21 mouse cellular contexts compared by ENCODE assay signal in the genomic region with DNA sequence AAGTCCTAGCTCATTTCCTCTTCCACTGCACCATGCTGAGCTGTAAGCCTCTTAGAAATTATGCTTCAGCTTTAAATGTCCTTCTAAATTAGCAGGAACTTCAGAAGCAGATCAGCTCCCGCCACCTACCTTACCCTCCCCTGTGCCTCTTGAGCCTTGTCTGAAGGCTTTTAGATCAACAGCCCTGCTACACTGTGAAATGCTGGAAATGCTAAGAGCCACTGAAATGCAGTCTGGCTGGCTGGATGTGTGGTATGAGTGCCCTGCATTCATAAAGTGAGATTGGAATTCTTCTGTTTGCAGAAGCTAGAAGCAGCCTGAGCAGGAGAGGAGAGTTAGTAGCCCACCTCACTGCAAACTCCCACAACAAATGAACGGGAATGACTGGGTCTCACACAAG.
DNase-seq lines count a peak whose midpoint lies in the region; ATAC-seq and TF ChIP-seq lines count a peak whose summit lies in the region.
"Had no signal": no experiment of that assay in that cellular context is flagged by ENCODE, and none has a peak within 500 bp of the region (broad histone marks: within the 10 kb centered on the region; RNA-seq: fewer than 3 reads in every experiment).

No protein-coding gene starts in this region.

- TF ChIP-seq POLR2A in heart, adult 2 months (IDR thresholded peaks at IDR 0.05; ENCODE audit: insufficient read depth, low read depth, low read length), result no peak

- TF ChIP-seq CTCF in heart, adult 2 months (IDR thresholded peaks at IDR 0.05), result no peak

- no peak for DNase-seq in heart, adult 2 months
- no peak for DNase-seq in heart, adult 11 months
- no peak for DNase-seq in heart, adult 18-20 months
- peak; percentile 67 for DNase-seq in Muller cell, postnatal 12 days (ENCODE audit: inconsistent ontology term)
- DNase-seq in retina, embryonic 14.5 days (ENCODE audit: low spot score), result peak; percentile 8
- DNase-seq: adrenal gland, postnatal 25 days; cerebellum, adult 9-10 months; gastrocnemius, postnatal 14 days; kidney, adult 2 months; layer of hippocampus, adult 9-11 months; thymus, adult 2 months; thymus, postnatal 4 days had no signal

- H3K27me3 ChIP-seq in heart, adult 2 months (ENCODE audit: control insufficient read depth, insufficient read depth, low read length), result no peaks in the 10 kb centered on the region
- H3K27me3 ChIP-seq in heart, embryonic 15.5 days, result no peaks in the 10 kb centered on the region
- H3K27me3 ChIP-seq in liver, embryonic 12.5 days (replicated peaks), result no peaks in the 10 kb centered on the region
- H3K27me3 ChIP-seq: forebrain, embryonic 15.5 days; hindbrain, embryonic 15.5 days; midbrain, embryonic 15.5 days; neural tube, embryonic 12.5 days had no signal

- no peak overlapping the region for H3K4me2 ChIP-seq in heart, embryonic 15.5 days
- H3K4me2 ChIP-seq in liver, embryonic 12.5 days, result no peak overlapping the region
- H3K4me2 ChIP-seq: forebrain, embryonic 15.5 days; hindbrain, embryonic 15.5 days; midbrain, embryonic 15.5 days; neural tube, embryonic 12.5 days had no signal

- peak overlapping the region; percentile 8; the same call in 1 of the 2 replicates for H3K27ac ChIP-seq in heart, adult 2 months
- peak overlapping the region; percentile 16; the same call in 1 of the 2 replicates for H3K27ac ChIP-seq in heart, embryonic 15.5 days
- no peak overlapping the region for H3K27ac ChIP-seq in liver, embryonic 12.5 days
- H3K27ac ChIP-seq: forebrain, embryonic 15.5 days; hindbrain, embryonic 15.5 days; kidney, postnatal 0 days; liver, embryonic 14.5 days; macrophage; midbrain, embryonic 15.5 days; neural tube, embryonic 12.5 days had no signal

- H3K9ac ChIP-seq in heart, adult 2 months (ENCODE audit: low read depth, low read length), result no peak overlapping the region
- no peak overlapping the region for H3K9ac ChIP-seq in heart, embryonic 15.5 days
- no peak overlapping the region for H3K9ac ChIP-seq in liver, embryonic 12.5 days
- H3K9ac ChIP-seq: forebrain, embryonic 15.5 days; hindbrain, embryonic 15.5 days; liver, embryonic 14.5 days; midbrain, embryonic 15.5 days; neural tube, embryonic 12.5 days had no signal

- H3K9me3 ChIP-seq in heart, embryonic 15.5 days (replicated peaks), result 0 out of 2 replicates have a peak, but pooled peaks cover 6% of the 10 kb centered on the region
- peaks cover 10% of the 10 kb centered on the region for H3K9me3 ChIP-seq in liver, embryonic 12.5 days (replicated peaks)
- H3K9me3 ChIP-seq: forebrain, embryonic 15.5 days; midbrain, embryonic 15.5 days had no signal

- H3K4me1 ChIP-seq in heart, adult 2 months (ENCODE audit: control insufficient read depth, insufficient read depth, low read length), result peaks cover 15% of the 10 kb centered on the region
- peaks cover 12% of the 10 kb centered on the region for H3K4me1 ChIP-seq in heart, embryonic 15.5 days (replicated peaks)
- no peaks in the 10 kb centered on the region for H3K4me1 ChIP-seq in liver, embryonic 12.5 days
- H3K4me1 ChIP-seq: forebrain, embryonic 15.5 days; hindbrain, embryonic 15.5 days; midbrain, embryonic 15.5 days; neural tube, embryonic 12.5 days had no signal

- WGBS in heart, adult 2 months, result 85% methylated on average over 2 of the region's 2 CpGs
- 55% methylated on average over 2 of the region's 2 CpGs for WGBS in heart, embryonic 15.5 days
- 73% methylated on average over 2 of the region's 2 CpGs for WGBS in liver, embryonic 12.5 days (ENCODE audit: insufficient replicate concordance)

- peaks cover 25% of the 10 kb centered on the region for H3K36me3 ChIP-seq in heart, adult 2 months (ENCODE audit: control insufficient read depth, insufficient read depth, low read length)
- H3K36me3 ChIP-seq in heart, embryonic 15.5 days, result no peaks in the 10 kb centered on the region
- H3K36me3 ChIP-seq in liver, embryonic 12.5 days, result no peaks in the 10 kb centered on the region
- H3K36me3 ChIP-seq: forebrain, embryonic 15.5 days; hindbrain, embryonic 15.5 days; midbrain, embryonic 15.5 days; neural tube, embryonic 12.5 days had no signal

- no peak for TF ChIP-seq EP300 in heart, adult 2 months (IDR thresholded peaks at IDR 0.05; ENCODE audit: insufficient read depth, low read depth, low read length)

- no peak overlapping the region for H3K4me3 ChIP-seq in heart, adult 2 months
- H3K4me3 ChIP-seq in heart, embryonic 15.5 days, result no peak overlapping the region
- no peak overlapping the region for H3K4me3 ChIP-seq in liver, embryonic 12.5 days
- H3K4me3 ChIP-seq: forebrain, embryonic 15.5 days; hindbrain, embryonic 15.5 days; midbrain, embryonic 15.5 days; neural tube, embryonic 12.5 days had no signal

- no peaks in the 10 kb centered on the region for H3K79me2 ChIP-seq in heart, adult 2 months (replicated peaks; ENCODE audit: control insufficient read depth, insufficient read depth, low read length)

- intact Hi-C loops in heart, adult 2 months (cut with DNase I), result no loop called here

- ATAC-seq in heart, embryonic 15.5 days (replicated peaks; ENCODE audit: insufficient number of reproducible peaks, insufficient read depth, low FRiP score, low read depth), result no peak
- ATAC-seq in liver, embryonic 12.5 days, result no peak
- ATAC-seq: forebrain, embryonic 15.5 days; midbrain, embryonic 15.5 days had no signal

Comparison
In these comparisons a context has a peak if more than half of its experiments do, and no peak if none do; other contexts are left out.
1. DNase-seq: peak in Muller cell, postnatal 12 days (single experiment) and retina, embryonic 14.5 days (single experiment); none in heart, adult 2 months (0 of 2), heart, adult 11 months (single experiment) and heart, adult 18-20 months (0 of 2).